Mouse (Mus musculus) liver, embryonic 16.5 days (tissue): ENCODE results near the gene Atox1. TPM values are rescaled to one million over a fixed set of nuclear protein-coding genes. Genes with fewer than 3 reads are reported as not detected.
A peak's percentile ranks its signal among the peaks of the same experiment; 100 is the strongest.

Source experiments
- ATAC-seq: fragments of 200-750 bp; cut with Nextera tagmentation; 2 replicates; pipeline ENCODE4 v1.8.0; 2017; ENCODE audit warnings: low read depth, mild to moderate bottlenecking, moderate number of reproducible peaks, moderate library complexity
- H3K27ac ChIP-seq: fragments of 300-500 bp; sonication (generic); 2 replicates; pipeline ENCODE4 v1.5.1; 2014; ENCODE audit warnings: mild to moderate bottlenecking, low read length
- H3K27me3 ChIP-seq: fragments of 300-500 bp; sonication (generic); 2 replicates; pipeline ENCODE4 v1.6.1; 2014; ENCODE audit warnings: low read depth, low read length, mixed read lengths; ENCODE audit not compliant: control insufficient read depth, insufficient read depth
- H3K36me3 ChIP-seq: fragments of 300-500 bp; sonication (generic); 2 replicates; pipeline ENCODE4 v1.6.1; 2014; ENCODE audit warnings: mild to moderate bottlenecking; ENCODE audit not compliant: control insufficient read depth, insufficient read depth
- H3K4me1 ChIP-seq: fragments of 300-500 bp; sonication (generic); 2 replicates; pipeline ENCODE4 v1.6.1; 2014; ENCODE audit warnings: low read depth, low read length, mixed read lengths; ENCODE audit not compliant: control insufficient read depth
- H3K4me2 ChIP-seq: fragments of 300-500 bp; sonication (generic); 2 replicates; pipeline ENCODE4 v1.6.1; 2014; ENCODE audit warnings: low read depth, low read length, mixed read lengths
- H3K4me3 ChIP-seq: fragments of 300-500 bp; sonication (generic); 2 replicates; pipeline ENCODE4 v1.5.1; 2014; ENCODE audit warnings: low read depth, mild to moderate bottlenecking, low read length
- H3K9ac ChIP-seq: fragments of 300-500 bp; sonication (generic); 2 replicates; pipeline ENCODE4 v1.6.1; 2014; ENCODE audit warnings: low read depth, low read length
- H3K9me3 ChIP-seq: fragments of 300-500 bp; sonication (generic); replicated peaks from 2 replicates; pipeline ENCODE4 v1.6.1; 2016; ENCODE audit warnings: low read length; ENCODE audit not compliant: control insufficient read depth
- WGBS: fragments of 180-500 bp; shearing (Covaris S2); extraction: QIAGEN DNeasy Blood & Tissue Kit; methylation state at CpG from one replicate; pipeline ENCODE4 v1.1.7; 2014; ENCODE audit not compliant: insufficient replicate concordance; 5-methylcytosine and 5-hydroxymethylcytosine counted together
- polyA plus RNA-seq: library from polyadenylated mRNA; unstranded; fragments of >200 nt; fragmentation: Nextera tagmentation; extraction: Ambion mirVana; gene quantifications from 2 replicates; pipeline ENCODE4 v1.2.1, GENCODE M21; 2015

The Atox1 gene
- polyA plus RNA-seq, 1 experiment from 2014 or later: 195 TPM

GRCm38 (mm10) chr11:55470761-55471160 is 9.7 kb upstream of the Atox1 start:
- H3K27me3 ChIP-seq: no peaks in the 10 kb centered on the region
- no peaks in the 10 kb centered on the region for H3K9me3 ChIP-seq
- H3K36me3 ChIP-seq: no peaks in the 10 kb centered on the region; the same call in 1 of the 2 replicates
- H3K4me2 ChIP-seq: peak overlapping the region; percentile 84
- ATAC-seq: no peak
- H3K9ac ChIP-seq: peak overlapping the region; percentile 92
- H3K4me1 ChIP-seq: peaks cover 35% of the 10 kb centered on the region
- peak overlapping the region; percentile 94 for H3K4me3 ChIP-seq
- peak overlapping the region; percentile 30; the same call in 1 of the 2 replicates for H3K27ac ChIP-seq
- WGBS: 18% methylated on average over 8 of the region's 8 CpGs

- peak overlapping the region; percentile 92 for H3K9ac ChIP-seq
- H3K36me3 ChIP-seq: no peaks in the 10 kb centered on the region; the same call in 1 of the 2 replicates
- peaks cover 34% of the 10 kb centered on the region for H3K4me1 ChIP-seq
- peak overlapping the region; percentile 94 for H3K4me3 ChIP-seq
- H3K4me2 ChIP-seq: peak overlapping the region; percentile 84
- no peaks in the 10 kb centered on the region for H3K27me3 ChIP-seq
- H3K27ac ChIP-seq: peak overlapping the region; percentile 84
- ATAC-seq: no peak
- no peaks in the 10 kb centered on the region for H3K9me3 ChIP-seq
- WGBS: under 1% methylated on average over 42 of the region's 46 CpGs
Measured at GRCm38 (mm10) chr11:55469923-55470691, 9.1 kb upstream of the Atox1 start.

- Histone ChIP-seq H3K4me1 (peaks cover 32% of the 10 kb centered on the region), H3K27me3 (no peaks in the 10 kb centered on the region), H3K9ac (peak within 1 kb of the TSS; percentile 92), H3K4me3 (peak within 1 kb of the TSS; percentile 94), H3K4me2 (peak within 1 kb of the TSS; percentile 84), H3K36me3 (no peaks in the 10 kb centered on the region; the same call in 1 of the 2 replicates), H3K9me3 (no peaks in the 10 kb centered on the region), H3K27ac (peak within 1 kb of the TSS; percentile 87)
- ATAC-seq: peak; percentile 90
- WGBS: under 1% methylated on average over 48 of the region's 57 CpGs
Measured at GRCm38 (mm10) chr11:55469048-55469843, 8.2 kb upstream of the Atox1 start, which contains the start of gene G3bp1. Gene G3bp1 (plus strand): TSS chr11:55469685.

GRCm38 (mm10) chr11:55468611-55469047 is 7.6 kb upstream of the Atox1 start:
- ATAC-seq: no peak
- H3K4me3 ChIP-seq: peak overlapping the region; percentile 94
- H3K4me1 ChIP-seq: peaks cover 29% of the 10 kb centered on the region
- no peaks in the 10 kb centered on the region; the same call in 1 of the 2 replicates for H3K36me3 ChIP-seq
- H3K27ac ChIP-seq: peak overlapping the region; percentile 87
- H3K4me2 ChIP-seq: peak overlapping the region; percentile 72
- no peaks in the 10 kb centered on the region for H3K27me3 ChIP-seq
- under 1% methylated on average over 17 of the region's 17 CpGs for WGBS
- H3K9ac ChIP-seq: peak overlapping the region; percentile 70
- H3K9me3 ChIP-seq: no peaks in the 10 kb centered on the region

- Histone ChIP-seq H3K4me3 (peak overlapping the region; percentile 94), H3K4me2 (peak overlapping the region; percentile 72), H3K27me3 (no peaks in the 10 kb centered on the region), H3K36me3 (no peaks in the 10 kb centered on the region), H3K9ac (peak overlapping the region; percentile 70), H3K4me1 (peaks cover 25% of the 10 kb centered on the region), H3K27ac (peak overlapping the region; percentile 87), H3K9me3 (no peaks in the 10 kb centered on the region)
- ATAC-seq: no peak
- 69% methylated on average over 10 of the region's 10 CpGs for WGBS
Measured at GRCm38 (mm10) chr11:55468012-55468411, 7.0 kb upstream of the Atox1 start.

GRCm38 (mm10) chr11:55465177-55465576 is 4.1 kb upstream of the Atox1 start:
- H3K4me3 ChIP-seq: no peak overlapping the region
- peaks cover 20% of the 10 kb centered on the region for H3K4me1 ChIP-seq
- peak overlapping the region; percentile 29; the same call in 1 of the 2 replicates for H3K4me2 ChIP-seq
- H3K9me3 ChIP-seq: no peaks in the 10 kb centered on the region
- ATAC-seq: no peak
- H3K27me3 ChIP-seq: no peaks in the 10 kb centered on the region
- H3K27ac ChIP-seq: peak overlapping the region; percentile 59; the same call in 1 of the 2 replicates
- WGBS: 68% methylated on average over 3 of the region's 3 CpGs
- H3K9ac ChIP-seq: no peak overlapping the region
- no peaks in the 10 kb centered on the region for H3K36me3 ChIP-seq

GRCm38 (mm10) chr11:55464707-55465106 is 3.7 kb upstream of the Atox1 start:
- H3K4me2 ChIP-seq: no peak overlapping the region
- ATAC-seq: no peak

GRCm38 (mm10) chr11:55462149-55462548 is 1.1 kb upstream of the Atox1 start:
- Histone ChIP-seq H3K4me2 (no peak overlapping the region), H3K36me3 (peaks cover 2% of the 10 kb centered on the region; the same call in 1 of the 2 replicates), H3K9ac (no peak overlapping the region), H3K9me3 (no peaks in the 10 kb centered on the region), H3K27me3 (no peaks in the 10 kb centered on the region), H3K4me3 (no peak overlapping the region), H3K4me1 (peaks cover 25% of the 10 kb centered on the region), H3K27ac (no peak overlapping the region)
- no peak for ATAC-seq
- 87% methylated on average over 9 of the region's 9 CpGs for WGBS

More at GRCm38 (mm10) chr11:55464707-55465106, 3.7 kb upstream of the Atox1 start:
- no peak overlapping the region for H3K9ac ChIP-seq
- WGBS: 71% methylated on average over 10 of the region's 10 CpGs
- 0 out of 2 replicates have a peak overlapping the region, but pooled peaks have one; percentile 22 for H3K27ac ChIP-seq
- H3K9me3 ChIP-seq: no peaks in the 10 kb centered on the region
- H3K4me1 ChIP-seq: peaks cover 24% of the 10 kb centered on the region
- no peak overlapping the region for H3K4me3 ChIP-seq
- H3K27me3 ChIP-seq: no peaks in the 10 kb centered on the region
- H3K36me3 ChIP-seq: no peaks in the 10 kb centered on the region
